Comparison of ENCODE assay signal across 26 mouse cellular contexts in the genomic region with DNA sequence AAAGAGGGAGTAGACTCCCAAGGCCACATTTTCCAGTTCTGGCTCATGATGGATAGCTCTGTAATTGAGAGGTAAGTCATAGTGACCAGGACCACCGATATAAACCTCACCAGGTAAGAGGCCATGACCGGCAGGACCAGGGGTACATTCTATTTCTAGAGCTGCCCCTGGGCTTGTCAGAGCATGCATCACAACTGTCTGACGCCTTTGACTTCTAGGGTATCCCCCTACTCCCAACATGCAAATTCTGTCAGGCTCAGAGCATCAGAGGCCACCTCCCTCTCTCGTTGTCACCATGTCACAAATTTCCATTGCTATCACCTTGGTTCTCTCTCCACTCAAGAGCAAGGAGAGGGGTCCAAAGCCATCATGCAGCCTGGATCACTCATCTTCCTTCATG.
"Had no signal": no experiment of that assay in that cellular context is flagged by ENCODE, and none has a peak within 500 bp of the region (broad histone marks: within the 10 kb centered on the region; RNA-seq: fewer than 3 reads in every experiment).

No protein-coding gene starts in this region.

- H3K9ac ChIP-seq: embryonic facial prominence, embryonic 12.5 days; embryonic facial prominence, embryonic 13.5 days; embryonic facial prominence, embryonic 15.5 days; forebrain, embryonic 12.5 days; forebrain, embryonic 13.5 days; forebrain, embryonic 15.5 days; forebrain, postnatal 0 days had no signal

- H3K36me3 ChIP-seq: embryonic facial prominence, embryonic 10.5 days; embryonic facial prominence, embryonic 12.5 days; embryonic facial prominence, embryonic 13.5 days; embryonic facial prominence, embryonic 15.5 days; forebrain, embryonic 10.5 days; forebrain, embryonic 12.5 days; forebrain, embryonic 15.5 days had no signal

- DNase-seq: cerebellum, adult 8-10 months; cerebellum, adult 9-10 months; cerebellum, adult 9-11 months; cerebellum, postnatal 14 days; cerebellum, postnatal 25 days; cerebellum, postnatal 36 days; embryo, embryonic 11 days; forebrain, postnatal 0 days; gastrocnemius, adult 2 months; gastrocnemius, postnatal 10 days; gastrocnemius, postnatal 14 days; gastrocnemius, postnatal 25 days; gastrocnemius, postnatal 36 days; heart, adult 18-20 months; heart, adult 2 months had no signal

- H3K27me3 ChIP-seq: embryonic facial prominence, embryonic 12.5 days; embryonic facial prominence, embryonic 13.5 days; embryonic facial prominence, embryonic 15.5 days; forebrain, embryonic 12.5 days; forebrain, embryonic 13.5 days; forebrain, embryonic 15.5 days had no signal

- H3K9me3 ChIP-seq: embryonic facial prominence, embryonic 10.5 days; embryonic facial prominence, embryonic 12.5 days; embryonic facial prominence, embryonic 13.5 days; embryonic facial prominence, embryonic 15.5 days; forebrain, embryonic 10.5 days; forebrain, embryonic 12.5 days; forebrain, embryonic 13.5 days; forebrain, embryonic 15.5 days had no signal

- ATAC-seq: forebrain, embryonic 13.5 days; forebrain, embryonic 14.5 days; forebrain, embryonic 15.5 days; forebrain, embryonic 16.5 days; forebrain, postnatal 0 days had no signal

- H3K4me2 ChIP-seq: embryonic facial prominence, embryonic 12.5 days; embryonic facial prominence, embryonic 13.5 days; embryonic facial prominence, embryonic 15.5 days; forebrain, embryonic 12.5 days; forebrain, embryonic 13.5 days; forebrain, embryonic 15.5 days had no signal

- H3K4me3 ChIP-seq: embryonic facial prominence, embryonic 10.5 days; embryonic facial prominence, embryonic 12.5 days; embryonic facial prominence, embryonic 13.5 days; embryonic facial prominence, embryonic 15.5 days; erythroblast, embryonic 14.5 days; forebrain, embryonic 10.5 days; forebrain, embryonic 12.5 days; forebrain, embryonic 13.5 days; forebrain, embryonic 15.5 days; gastrocnemius, adult 2 months; heart, adult 2 months had no signal

- H3K4me1 ChIP-seq: embryonic facial prominence, embryonic 15.5 days; forebrain, embryonic 10.5 days; forebrain, embryonic 12.5 days; forebrain, embryonic 13.5 days; forebrain, embryonic 15.5 days had no signal

- H3K27ac ChIP-seq: embryonic facial prominence, embryonic 10.5 days; embryonic facial prominence, embryonic 12.5 days; embryonic facial prominence, embryonic 13.5 days; embryonic facial prominence, embryonic 15.5 days; forebrain, embryonic 10.5 days; forebrain, embryonic 12.5 days; forebrain, embryonic 13.5 days; forebrain, embryonic 15.5 days; gastrocnemius, adult 2 months; heart, adult 2 months had no signal
